Mouse (Mus musculus) heart, embryonic 12.5 days (tissue): ENCODE measurements at regions not wholly inside any gene's neighbourhood (a gene's known extent, or its start where the extent isn't known, plus 50 kb on each side); places are given as distances from the start of the nearest gene placed in this dataset.

ENCODE experiments used
- ATAC-seq: fragments of 200-750 bp; cut with Nextera tagmentation; 2 replicates; pipeline ENCODE4 v1.8.0; 2017; ENCODE audit warnings: moderate TSS enrichment, moderate library complexity; ENCODE audit not compliant: insufficient number of reproducible peaks, low FRiP score
- H3K27ac ChIP-seq: fragments of 300-500 bp; sonication (generic); 2 replicates; pipeline ENCODE4 v1.5.1; 2016; ENCODE audit warnings: mild to moderate bottlenecking, moderate library complexity; ENCODE audit not compliant: poor library complexity, severe bottlenecking
- H3K27me3 ChIP-seq: fragments of 300-500 bp; sonication (generic); replicated peaks from 2 replicates; pipeline ENCODE4 v1.6.1; 2016; ENCODE audit warnings: mild to moderate bottlenecking, moderate library complexity
- H3K36me3 ChIP-seq: fragments of 300-500 bp; sonication (generic); 2 replicates; pipeline ENCODE4 v1.6.1; 2016; ENCODE audit warnings: mild to moderate bottlenecking, moderate library complexity
- H3K4me1 ChIP-seq: fragments of 300-500 bp; sonication (generic); replicated peaks from 2 replicates; pipeline ENCODE4 v1.6.1; 2016; ENCODE audit warnings: mild to moderate bottlenecking
- H3K4me2 ChIP-seq: fragments of 300-500 bp; sonication (generic); 2 replicates; pipeline ENCODE4 v1.6.1; 2016; ENCODE audit warnings: mild to moderate bottlenecking, moderate library complexity
- H3K4me3 ChIP-seq: fragments of 300-500 bp; sonication (generic); 2 replicates; pipeline ENCODE4 v1.5.1; 2016; ENCODE audit warnings: mild to moderate bottlenecking
- H3K9ac ChIP-seq: fragments of 300-500 bp; sonication (generic); 2 replicates; pipeline ENCODE4 v1.6.1; 2016; ENCODE audit warnings: mild to moderate bottlenecking, moderate library complexity
- H3K9me3 ChIP-seq: fragments of 300-500 bp; sonication (generic); replicated peaks from 2 replicates; pipeline ENCODE4 v1.6.1; 2016; ENCODE audit warnings: mild to moderate bottlenecking, moderate library complexity
- WGBS: fragments of 180-500 bp; shearing (Covaris S2); methylation state at CpG from one replicate; pipeline ENCODE4 v1.1.7; 2016; 5-methylcytosine and 5-hydroxymethylcytosine counted together

GRCm38 (mm10) chr2:133614672-133615071 lies 62.7 kb downstream of the Bmp2 start:
- H3K4me2 ChIP-seq: no peak overlapping the region
- no peaks in the 10 kb centered on the region for H3K36me3 ChIP-seq
- no peaks in the 10 kb centered on the region for H3K9me3 ChIP-seq
- no peak for ATAC-seq
- no peaks in the 10 kb centered on the region for H3K4me1 ChIP-seq
- no peak overlapping the region for H3K4me3 ChIP-seq
- H3K9ac ChIP-seq: no peak overlapping the region
- H3K27ac ChIP-seq: no peak overlapping the region
- no peaks in the 10 kb centered on the region for H3K27me3 ChIP-seq
- WGBS: 34% methylated on average over 4 of the region's 4 CpGs

GRCm38 (mm10) chr2:133615299-133615698 lies 63.3 kb downstream of the Bmp2 start:
- Histone ChIP-seq H3K4me1 (no peaks in the 10 kb centered on the region), H3K27ac (no peak overlapping the region), H3K9me3 (no peaks in the 10 kb centered on the region), H3K4me3 (no peak overlapping the region), H3K9ac (no peak overlapping the region), H3K36me3 (no peaks in the 10 kb centered on the region), H3K27me3 (no peaks in the 10 kb centered on the region), H3K4me2 (no peak overlapping the region)
- no peak for ATAC-seq
- WGBS: 74% methylated on average over 3 of the region's 3 CpGs

- WGBS: 57% methylated on average over 3 of the region's 3 CpGs
- no peak for ATAC-seq
- no peak overlapping the region for H3K4me3 ChIP-seq
- H3K4me1 ChIP-seq: no peaks in the 10 kb centered on the region
- no peak overlapping the region for H3K9ac ChIP-seq
- H3K4me2 ChIP-seq: no peak overlapping the region
- no peak overlapping the region for H3K27ac ChIP-seq
- no peaks in the 10 kb centered on the region for H3K36me3 ChIP-seq
- no peaks in the 10 kb centered on the region for H3K27me3 ChIP-seq
- no peaks in the 10 kb centered on the region for H3K9me3 ChIP-seq
These were observed 65.4 kb downstream of the Bmp2 start for GRCm38 (mm10) chr2:133617317-133617835.

- H3K4me3 ChIP-seq: no peak overlapping the region
- no peak overlapping the region for H3K27ac ChIP-seq
- no peaks in the 10 kb centered on the region for H3K27me3 ChIP-seq
- H3K36me3 ChIP-seq: no peaks in the 10 kb centered on the region
- H3K4me1 ChIP-seq: no peaks in the 10 kb centered on the region
- no peak for ATAC-seq
- H3K4me2 ChIP-seq: no peak overlapping the region
- no peak overlapping the region for H3K9ac ChIP-seq
- WGBS: 18% methylated on average over 2 of the region's 2 CpGs
- no peaks in the 10 kb centered on the region for H3K9me3 ChIP-seq
These were observed 70.6 kb downstream of the Bmp2 start for GRCm38 (mm10) chr2:133622523-133622922.

- H3K27me3 ChIP-seq: no peaks in the 10 kb centered on the region
- 65% methylated on average over 2 of the region's 2 CpGs for WGBS
- no peak overlapping the region for H3K4me3 ChIP-seq
- H3K4me1 ChIP-seq: no peaks in the 10 kb centered on the region
- H3K9ac ChIP-seq: no peak overlapping the region
- no peak overlapping the region for H3K4me2 ChIP-seq
- no peak for ATAC-seq
- H3K36me3 ChIP-seq: no peaks in the 10 kb centered on the region
- H3K9me3 ChIP-seq: no peaks in the 10 kb centered on the region
- no peak overlapping the region for H3K27ac ChIP-seq
These were observed 73.6 kb downstream of the Bmp2 start for GRCm38 (mm10) chr2:133625542-133625941.

- Histone ChIP-seq H3K9me3 (no peaks in the 10 kb centered on the region), H3K4me3 (no peak overlapping the region), H3K36me3 (no peaks in the 10 kb centered on the region), H3K4me1 (no peaks in the 10 kb centered on the region), H3K27me3 (no peaks in the 10 kb centered on the region), H3K4me2 (no peak overlapping the region), H3K27ac (no peak overlapping the region), H3K9ac (no peak overlapping the region)
- no peak for ATAC-seq
- 84% methylated on average over 6 of the region's 6 CpGs for WGBS
These were observed 76.9 kb downstream of the Bmp2 start for GRCm38 (mm10) chr2:133628874-133629273.

- 11% methylated on average over 1 of the region's 1 CpGs for WGBS
- no peak for ATAC-seq
These were observed 83.5 kb downstream of the Bmp2 start for GRCm38 (mm10) chr2:133635434-133635833.

GRCm38 (mm10) chr2:133649874-133650481 lies 98.0 kb downstream of the Bmp2 start:
- Histone ChIP-seq H3K9ac (no peak overlapping the region), H3K27ac (no peak overlapping the region), H3K4me3 (no peak overlapping the region), H3K9me3 (no peaks in the 10 kb centered on the region), H3K36me3 (no peaks in the 10 kb centered on the region), H3K27me3 (no peaks in the 10 kb centered on the region), H3K4me1 (no peaks in the 10 kb centered on the region), H3K4me2 (no peak overlapping the region)
- WGBS: 74% methylated on average over 6 of the region's 6 CpGs
- no peak for ATAC-seq

More at GRCm38 (mm10) chr2:133635434-133635833, 83.5 kb downstream of the Bmp2 start:
- no peak overlapping the region for H3K9ac ChIP-seq
- no peaks in the 10 kb centered on the region for H3K9me3 ChIP-seq
- no peaks in the 10 kb centered on the region for H3K36me3 ChIP-seq
- no peak overlapping the region for H3K4me2 ChIP-seq
- H3K27me3 ChIP-seq: no peaks in the 10 kb centered on the region
- no peak overlapping the region for H3K4me3 ChIP-seq
- H3K4me1 ChIP-seq: 0 out of 2 replicates have a peak, but pooled peaks cover 3% of the 10 kb centered on the region
- no peak overlapping the region for H3K27ac ChIP-seq

- ATAC-seq: no peak
- no peak overlapping the region for H3K27ac ChIP-seq
- no peaks in the 10 kb centered on the region for H3K27me3 ChIP-seq
- no peaks in the 10 kb centered on the region for H3K36me3 ChIP-seq
- no peaks in the 10 kb centered on the region for H3K4me1 ChIP-seq
- H3K9me3 ChIP-seq: no peaks in the 10 kb centered on the region
- H3K9ac ChIP-seq: no peak overlapping the region
- H3K4me3 ChIP-seq: no peak overlapping the region
- H3K4me2 ChIP-seq: no peak overlapping the region
- WGBS: 86% methylated on average over 9 of the region's 9 CpGs
These were observed 114.5 kb downstream of the Bmp2 start for GRCm38 (mm10) chr2:133666331-133667054.

- WGBS: 76% methylated on average over 3 of the region's 3 CpGs
These were observed 115.1 kb downstream of the Bmp2 start for GRCm38 (mm10) chr2:133667055-133667395.

GRCm38 (mm10) chr2:133669821-133670220 lies 117.9 kb downstream of the Bmp2 start:
- no peaks in the 10 kb centered on the region for H3K27me3 ChIP-seq
- H3K9ac ChIP-seq: no peak overlapping the region
- WGBS: 47% methylated on average over 2 of the region's 2 CpGs
- no peaks in the 10 kb centered on the region for H3K9me3 ChIP-seq
- H3K4me1 ChIP-seq: no peaks in the 10 kb centered on the region
- H3K36me3 ChIP-seq: no peaks in the 10 kb centered on the region
- H3K4me3 ChIP-seq: no peak overlapping the region
- no peak overlapping the region for H3K4me2 ChIP-seq
- no peak for ATAC-seq
- H3K27ac ChIP-seq: no peak overlapping the region

More at GRCm38 (mm10) chr2:133667055-133667395, 115.1 kb downstream of the Bmp2 start:
- no peaks in the 10 kb centered on the region for H3K27me3 ChIP-seq
- H3K36me3 ChIP-seq: no peaks in the 10 kb centered on the region
- H3K4me2 ChIP-seq: no peak overlapping the region
- no peak overlapping the region for H3K27ac ChIP-seq
- no peaks in the 10 kb centered on the region for H3K9me3 ChIP-seq
- H3K4me1 ChIP-seq: no peaks in the 10 kb centered on the region
- H3K4me3 ChIP-seq: no peak overlapping the region
- H3K9ac ChIP-seq: no peak overlapping the region
- ATAC-seq: no peak
